Mouse (Mus musculus) liver, embryonic 14.5 days (tissue): ENCODE measurements around the gene Snapc1.

ENCODE experiments used
- CTCF ChIP-seq: IDR thresholded peaks from 2 replicates; pipeline ENCODE4 v1.5.1; 2016; ENCODE audit warnings: antibody characterized with exemption, low read depth, control low read depth
- EP300 ChIP-seq: IDR thresholded peaks from 2 replicates; pipeline ENCODE4 v1.6.1; 2016; ENCODE audit warnings: antibody characterized with exemption, low read depth

- TF ChIP-seq CTCF (no peak), EP300 (no peak)
Observed at GRCm38 (mm10) chr12:73979667-73980066, 15.4 kb downstream of the Snapc1 start.
